Mouse (Mus musculus) intestine, postnatal 0 days (tissue): ENCODE measurements around the gene Parp2. TPM values are rescaled to one million over a fixed set of nuclear protein-coding genes. Genes with fewer than 3 reads are reported as not detected.

ENCODE experiments used
- ATAC-seq: fragments of 200-750 bp; cut with Nextera tagmentation; 2 replicates; pipeline ENCODE4 v1.8.0; 2017; ENCODE audit warnings: mild to moderate bottlenecking, moderate TSS enrichment, moderate library complexity
- H3K27ac ChIP-seq: fragments of 300-500 bp; sonication (generic); 2 replicates; pipeline ENCODE4 v1.5.1; 2014; ENCODE audit warnings: mild to moderate bottlenecking, low read depth, low read length, moderate library complexity
- H3K27me3 ChIP-seq: fragments of 300-500 bp; sonication (generic); replicated peaks from 2 replicates; pipeline ENCODE4 v1.6.1; 2014; ENCODE audit warnings: low read length, mixed read lengths; ENCODE audit not compliant: control insufficient read depth, insufficient read depth
- H3K36me3 ChIP-seq: fragments of 300-500 bp; sonication (generic); 2 replicates; pipeline ENCODE4 v1.6.1; 2014; ENCODE audit warnings: mild to moderate bottlenecking, moderate library complexity; ENCODE audit not compliant: control insufficient read depth, insufficient read depth
- H3K4me1 ChIP-seq: fragments of 300-500 bp; sonication (generic); replicated peaks from 2 replicates; pipeline ENCODE4 v1.6.1; 2014; ENCODE audit warnings: antibody characterized with exemption, low read length, mixed read lengths; ENCODE audit not compliant: control insufficient read depth, insufficient read depth
- H3K4me2 ChIP-seq: fragments of 300-500 bp; sonication (generic); replicated peaks from 2 replicates; pipeline ENCODE4 v1.6.1; 2014; ENCODE audit warnings: low read depth, mild to moderate bottlenecking, moderate library complexity
- H3K4me3 ChIP-seq: fragments of 300-500 bp; sonication (generic); 2 replicates; pipeline ENCODE4 v1.5.1; 2014; ENCODE audit warnings: low read depth, low read length
- H3K9ac ChIP-seq: fragments of 300-500 bp; sonication (generic); 2 replicates; pipeline ENCODE4 v1.6.1; 2014; ENCODE audit warnings: mild to moderate bottlenecking, low read depth, low read length
- H3K9me3 ChIP-seq: fragments of 300-500 bp; sonication (generic); 2 replicates; pipeline ENCODE4 v1.6.1; 2016; ENCODE audit warnings: mixed run types; ENCODE audit not compliant: control insufficient read depth
- CTCF ChIP-seq: sonication (generic); IDR thresholded peaks from 2 replicates; pipeline ENCODE4 v1.5.1; 2016; ENCODE audit warnings: low read depth, mild to moderate bottlenecking, control low read depth, antibody characterized with exemption, moderate library complexity
- WGBS: fragments of 180-500 bp; shearing (Covaris S2); extraction: QIAGEN DNeasy Blood & Tissue Kit; methylation state at CpG from one replicate; pipeline ENCODE4 v1.1.7; 2014; 5-methylcytosine and 5-hydroxymethylcytosine counted together
- polyA plus RNA-seq: library from polyadenylated mRNA; unstranded; fragments of >200 nt; fragmentation: Nextera tagmentation; extraction: Ambion mirVana; gene quantifications from 2 replicates; pipeline ENCODE4 v1.2.1, GENCODE M21; 2015

The Parp2 gene
- polyA plus RNA-seq, 1 experiment from 2014 or later, result 35.4 TPM

DNA sequence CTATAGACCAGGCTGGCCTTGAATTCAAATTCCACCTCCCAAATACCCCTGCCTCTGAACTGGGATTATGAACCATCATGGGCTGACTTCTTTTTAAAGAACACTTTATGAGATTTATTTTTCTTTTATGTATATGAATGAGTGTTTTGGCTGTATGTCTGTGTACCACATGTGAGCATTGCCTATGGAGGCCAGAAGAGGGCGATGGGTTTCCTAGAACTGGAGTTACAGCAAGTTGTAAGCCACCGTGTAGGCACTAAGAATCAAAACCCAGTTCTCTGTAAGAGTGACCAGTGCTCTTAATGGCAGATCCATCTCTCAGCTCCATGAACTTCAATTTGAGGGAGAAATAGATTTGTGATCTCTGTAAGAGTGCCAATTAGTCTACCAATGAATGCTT, 15.6 kb downstream of the Parp2 start:
- Histone ChIP-seq H3K27ac (no peak overlapping the region), H3K4me3 (no peak overlapping the region), H3K36me3 (peaks cover 73% of the 10 kb centered on the region), H3K4me2 (no peak overlapping the region), H3K9me3 (no peaks in the 10 kb centered on the region), H3K4me1 (no peaks in the 10 kb centered on the region), H3K27me3 (no peaks in the 10 kb centered on the region), H3K9ac (no peak overlapping the region)
- WGBS, result 83% methylated on average over 2 of the region's 2 CpGs
- no peak for ATAC-seq
- TF ChIP-seq CTCF, result peak; percentile 44

DNA sequence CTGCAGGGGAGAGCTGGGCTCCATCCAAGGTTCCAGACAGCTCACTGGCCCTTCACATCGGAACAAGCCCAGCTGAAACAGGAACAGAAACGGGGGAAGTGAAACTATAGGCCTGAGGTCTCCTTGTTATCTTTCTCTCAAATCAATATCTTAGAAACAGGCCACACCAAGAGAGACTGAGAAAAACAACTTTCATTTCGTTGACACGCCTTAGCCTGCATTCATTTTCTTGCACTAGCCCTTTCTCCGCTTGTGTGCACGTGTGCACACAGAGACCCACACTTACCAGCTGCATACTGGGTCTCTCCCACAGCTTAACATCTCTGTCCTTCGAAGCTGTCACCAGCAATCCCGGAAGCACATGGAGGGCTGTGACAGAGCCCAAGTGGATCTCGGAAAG, 16.6 kb downstream of the Parp2 start:
- Histone ChIP-seq H3K27me3 (no peaks in the 10 kb centered on the region), H3K36me3 (peaks cover 76% of the 10 kb centered on the region), H3K4me3 (no peak overlapping the region), H3K4me2 (no peak overlapping the region), H3K4me1 (no peaks in the 10 kb centered on the region), H3K9ac (no peak overlapping the region), H3K27ac (no peak overlapping the region), H3K9me3 (no peaks in the 10 kb centered on the region)
- 84% methylated on average over 9 of the region's 9 CpGs for WGBS
- no peak for ATAC-seq
- TF ChIP-seq CTCF, result no peak

DNA sequence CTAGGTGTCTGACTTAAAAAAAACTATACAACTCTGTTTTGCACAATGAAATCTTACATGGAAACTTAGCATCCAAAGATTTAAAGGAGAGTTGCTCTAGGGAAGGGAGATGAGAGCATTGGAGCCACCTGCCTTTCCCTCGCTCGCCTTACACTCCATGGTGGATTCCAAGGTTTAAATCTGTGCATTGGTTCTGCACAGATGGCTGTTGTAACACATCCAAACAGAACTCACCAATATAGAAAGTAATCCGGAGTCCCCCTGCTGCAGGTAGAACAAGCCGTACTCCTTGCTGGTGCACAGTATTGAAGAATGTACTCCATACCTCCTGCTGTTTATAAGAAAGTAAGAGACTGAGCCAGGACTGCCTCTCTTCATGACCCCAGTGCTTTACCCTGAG, 18.9 kb downstream of the Parp2 start:
- H3K4me3 ChIP-seq, result no peak overlapping the region
- no peaks in the 10 kb centered on the region for H3K9me3 ChIP-seq
- no peak for ATAC-seq
- peaks cover 72% of the 10 kb centered on the region for H3K36me3 ChIP-seq
- no peaks in the 10 kb centered on the region for H3K27me3 ChIP-seq
- H3K4me1 ChIP-seq, result no peaks in the 10 kb centered on the region
- H3K9ac ChIP-seq, result no peak overlapping the region
- TF ChIP-seq CTCF, result no peak
- H3K27ac ChIP-seq, result no peak overlapping the region
- 94% methylated on average over 4 of the region's 4 CpGs for WGBS
- no peak overlapping the region for H3K4me2 ChIP-seq

DNA sequence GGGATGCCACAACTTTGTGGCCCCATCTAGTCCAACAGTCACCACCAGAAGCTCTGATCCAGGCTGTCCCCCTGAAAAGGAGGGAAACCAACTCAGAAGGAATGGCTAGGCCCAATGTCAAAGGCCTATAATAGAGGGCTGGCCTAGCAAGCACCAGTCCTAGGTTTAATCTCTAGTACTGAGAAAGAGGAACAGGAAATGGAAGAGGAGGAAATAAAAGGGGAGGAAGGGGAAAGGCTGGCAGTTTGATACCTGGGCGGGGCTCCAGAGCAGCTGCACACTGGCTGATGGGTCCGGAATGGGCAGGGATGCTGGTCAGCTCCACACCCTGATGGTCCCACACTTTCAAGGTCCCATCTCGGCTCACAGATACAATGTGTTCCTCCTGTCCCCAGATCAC, 22.2 kb downstream of the Parp2 start:
- Histone ChIP-seq H3K4me2 (no peak overlapping the region), H3K27me3 (no peaks in the 10 kb centered on the region), H3K36me3 (peaks cover 67% of the 10 kb centered on the region), H3K9ac (no peak overlapping the region), H3K27ac (no peak overlapping the region), H3K9me3 (no peaks in the 10 kb centered on the region), H3K4me3 (no peak overlapping the region), H3K4me1 (no peaks in the 10 kb centered on the region)
- no peak for TF ChIP-seq CTCF
- no peak for ATAC-seq
- WGBS, result 70% methylated on average over 3 of the region's 3 CpGs

DNA sequence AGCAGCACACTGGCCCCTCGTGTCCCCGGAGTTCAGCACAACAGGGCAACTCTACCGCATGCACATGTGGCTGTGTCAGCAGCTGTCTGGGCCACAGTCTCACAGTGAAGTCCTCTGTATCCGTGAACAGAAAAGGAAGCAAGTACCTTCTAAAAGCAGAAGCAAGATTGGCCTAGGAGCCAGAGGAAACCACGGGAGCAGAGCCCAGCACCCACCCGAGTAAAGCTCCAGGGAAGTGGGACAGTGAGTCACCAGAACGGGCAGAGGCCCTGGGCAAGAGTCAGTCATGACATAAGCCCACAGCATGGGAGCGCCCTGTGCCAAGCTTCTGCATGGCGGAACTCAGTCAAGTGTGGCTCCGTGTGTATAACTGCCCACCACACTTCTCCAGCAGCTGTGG, 26.3 kb downstream of the Parp2 start:
- Histone ChIP-seq H3K27me3 (no peaks in the 10 kb centered on the region), H3K4me3 (no peak overlapping the region), H3K9me3 (no peaks in the 10 kb centered on the region), H3K4me1 (no peaks in the 10 kb centered on the region), H3K4me2 (no peak overlapping the region), H3K27ac (no peak overlapping the region; the same call in 1 of the 2 replicates), H3K9ac (no peak overlapping the region), H3K36me3 (peaks cover 76% of the 10 kb centered on the region)
- no peak for TF ChIP-seq CTCF
- 81% methylated on average over 10 of the region's 10 CpGs for WGBS
- no peak for ATAC-seq

DNA sequence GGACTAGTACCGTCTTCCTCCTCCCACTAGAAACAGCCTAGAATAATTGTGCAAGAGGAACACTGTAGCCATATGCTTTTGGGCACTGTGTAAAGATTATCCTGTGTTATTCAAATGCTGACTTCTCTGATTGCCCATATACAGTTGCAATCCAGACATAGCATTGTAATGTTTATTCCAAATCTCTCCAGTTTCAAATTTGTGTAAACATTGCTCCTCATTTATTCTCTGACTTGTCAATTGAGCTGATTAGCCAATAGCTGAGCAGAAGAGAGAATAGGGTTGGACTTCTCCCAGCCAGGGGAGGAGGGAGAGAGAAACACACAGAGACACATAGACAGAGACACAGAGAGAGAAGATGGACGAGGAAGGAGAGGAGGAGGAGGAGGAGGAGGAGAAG, 26.8 kb downstream of the Parp2 start:
- Histone ChIP-seq H3K36me3 (peaks cover 74% of the 10 kb centered on the region), H3K4me1 (no peaks in the 10 kb centered on the region), H3K9ac (no peak overlapping the region), H3K27ac (no peak overlapping the region; the same call in 1 of the 2 replicates), H3K27me3 (no peaks in the 10 kb centered on the region), H3K9me3 (no peaks in the 10 kb centered on the region), H3K4me3 (no peak overlapping the region), H3K4me2 (no peak overlapping the region)
- ATAC-seq, result no peak
- 58% methylated on average over 2 of the region's 2 CpGs for WGBS
- TF ChIP-seq CTCF, result no peak

DNA sequence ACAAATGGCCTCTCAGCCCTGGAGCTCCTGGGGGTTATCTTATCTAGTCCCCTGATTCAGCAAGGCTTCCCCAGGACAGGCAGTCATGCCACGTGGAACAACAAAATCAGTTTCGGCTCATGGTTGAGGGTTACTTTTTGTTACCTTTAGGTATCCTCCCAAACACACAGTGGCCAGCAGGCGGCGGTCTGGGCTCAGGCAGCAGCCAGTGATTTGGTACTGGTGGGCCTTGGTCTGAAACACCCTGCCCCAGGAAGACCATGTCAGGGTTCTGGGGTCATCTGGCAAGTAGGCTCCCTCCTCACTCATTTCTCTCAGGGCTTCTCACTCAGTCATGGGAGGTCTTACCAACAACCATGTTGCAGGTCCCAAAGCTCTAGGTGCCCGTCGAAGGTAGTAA, 29.6 kb downstream of the Parp2 start:
- Histone ChIP-seq H3K4me1 (no peaks in the 10 kb centered on the region), H3K27ac (no peak overlapping the region), H3K4me2 (no peak overlapping the region), H3K9ac (no peak overlapping the region), H3K4me3 (no peak overlapping the region), H3K36me3 (peaks cover 71% of the 10 kb centered on the region), H3K27me3 (no peaks in the 10 kb centered on the region), H3K9me3 (no peaks in the 10 kb centered on the region)
- 71% methylated on average over 6 of the region's 6 CpGs for WGBS
- peak; percentile 66 for TF ChIP-seq CTCF
- no peak for ATAC-seq
